Mouse (Mus musculus) heart, embryonic 12.5 days (tissue): ENCODE measurements around the gene Fgl2. TPM values are rescaled to one million over a fixed set of nuclear protein-coding genes. Genes with fewer than 3 reads are reported as not detected.
A peak's percentile ranks its signal among the peaks of the same experiment; 100 is the strongest.

ENCODE experiments used
- ATAC-seq: fragments of 200-750 bp; cut with Nextera tagmentation; 2 replicates; pipeline ENCODE4 v1.8.0; 2017; ENCODE audit warnings: moderate TSS enrichment, moderate library complexity; ENCODE audit not compliant: insufficient number of reproducible peaks, low FRiP score
- H3K27ac ChIP-seq: fragments of 300-500 bp; sonication (generic); 2 replicates; pipeline ENCODE4 v1.5.1; 2016; ENCODE audit warnings: mild to moderate bottlenecking, moderate library complexity; ENCODE audit not compliant: poor library complexity, severe bottlenecking
- H3K27me3 ChIP-seq: fragments of 300-500 bp; sonication (generic); replicated peaks from 2 replicates; pipeline ENCODE4 v1.6.1; 2016; ENCODE audit warnings: mild to moderate bottlenecking, moderate library complexity
- H3K36me3 ChIP-seq: fragments of 300-500 bp; sonication (generic); 2 replicates; pipeline ENCODE4 v1.6.1; 2016; ENCODE audit warnings: mild to moderate bottlenecking, moderate library complexity
- H3K4me1 ChIP-seq: fragments of 300-500 bp; sonication (generic); replicated peaks from 2 replicates; pipeline ENCODE4 v1.6.1; 2016; ENCODE audit warnings: mild to moderate bottlenecking
- H3K4me2 ChIP-seq: fragments of 300-500 bp; sonication (generic); 2 replicates; pipeline ENCODE4 v1.6.1; 2016; ENCODE audit warnings: mild to moderate bottlenecking, moderate library complexity
- H3K4me3 ChIP-seq: fragments of 300-500 bp; sonication (generic); 2 replicates; pipeline ENCODE4 v1.5.1; 2016; ENCODE audit warnings: mild to moderate bottlenecking
- H3K9ac ChIP-seq: fragments of 300-500 bp; sonication (generic); 2 replicates; pipeline ENCODE4 v1.6.1; 2016; ENCODE audit warnings: mild to moderate bottlenecking, moderate library complexity
- H3K9me3 ChIP-seq: fragments of 300-500 bp; sonication (generic); replicated peaks from 2 replicates; pipeline ENCODE4 v1.6.1; 2016; ENCODE audit warnings: mild to moderate bottlenecking, moderate library complexity
- WGBS: fragments of 180-500 bp; shearing (Covaris S2); methylation state at CpG from one replicate; pipeline ENCODE4 v1.1.7; 2016; 5-methylcytosine and 5-hydroxymethylcytosine counted together
- polyA plus RNA-seq: library from polyadenylated mRNA; unstranded; fragments of >200 nt; fragmentation: Nextera tagmentation; extraction: Ambion mirVana; gene quantifications from 2 replicates; pipeline ENCODE4 v1.2.1, GENCODE M21; 2016

Gene Fgl2
- polyA plus RNA-seq, 1 experiment from 2014 or later: 34.2 TPM

DNA sequence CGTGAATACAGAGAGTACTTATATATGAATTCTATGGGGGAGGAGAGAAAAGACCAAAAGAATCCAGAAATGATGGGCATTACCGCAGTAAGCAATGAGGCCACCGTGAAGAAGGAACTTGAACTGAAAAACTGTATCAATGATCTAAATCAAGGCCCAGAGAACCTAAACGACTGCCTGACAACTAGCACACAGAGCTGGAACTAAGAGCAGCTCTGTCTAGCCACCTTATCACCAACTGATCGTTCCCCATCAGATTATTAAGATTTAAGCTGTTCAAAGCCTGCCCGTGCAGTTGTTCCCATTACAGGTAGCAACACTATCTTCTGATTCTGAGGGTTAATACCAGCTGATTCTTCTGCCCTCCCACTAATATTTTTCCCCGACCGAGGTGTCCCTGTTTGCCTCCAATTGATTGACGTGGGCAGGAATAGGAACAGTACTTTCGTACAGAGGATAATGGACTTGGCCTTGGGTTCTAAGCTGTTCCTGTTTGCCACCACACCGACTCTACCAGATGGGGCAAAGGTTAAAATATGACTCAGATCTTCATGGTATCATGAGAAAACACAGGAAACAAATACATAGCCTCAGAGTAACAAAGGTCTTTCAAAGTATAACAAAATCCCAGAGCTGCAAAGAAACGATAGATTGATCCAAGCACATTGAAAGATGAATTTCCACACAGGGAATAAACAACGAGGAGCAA is 12.0 kb downstream of the Fgl2 start:
- WGBS: 64% methylated on average over 13 of the region's 13 CpGs
- H3K36me3 ChIP-seq: no peaks in the 10 kb centered on the region
- no peak overlapping the region for H3K4me2 ChIP-seq
- peaks cover 28% of the 10 kb centered on the region for H3K4me1 ChIP-seq
- H3K9ac ChIP-seq: no peak overlapping the region
- no peaks in the 10 kb centered on the region for H3K27me3 ChIP-seq
- H3K4me3 ChIP-seq: no peak overlapping the region
- H3K27ac ChIP-seq: no peak overlapping the region
- no peaks in the 10 kb centered on the region for H3K9me3 ChIP-seq
- no peak for ATAC-seq

DNA sequence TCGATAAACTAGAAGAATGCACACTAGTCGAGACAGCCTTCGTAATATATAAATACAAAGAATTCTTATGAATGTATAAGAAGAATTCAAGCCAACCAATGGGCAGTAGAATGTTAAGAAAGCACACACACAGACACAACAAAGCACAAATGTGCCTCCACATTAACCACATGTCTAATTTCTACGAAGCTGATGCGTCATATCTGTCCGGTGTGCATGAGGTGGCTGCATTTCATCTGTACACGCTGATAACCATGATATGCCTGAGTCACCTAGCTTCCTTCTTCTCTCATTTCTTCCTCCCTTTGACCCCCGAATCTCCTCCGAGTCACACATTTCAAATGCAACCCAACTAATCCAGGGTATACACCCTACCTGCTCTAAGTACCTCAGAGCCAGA is 12.5 kb downstream of the Fgl2 start:
- ATAC-seq: no peak
- H3K4me2 ChIP-seq: no peak overlapping the region
- H3K27me3 ChIP-seq: no peaks in the 10 kb centered on the region
- H3K9ac ChIP-seq: no peak overlapping the region
- no peak overlapping the region for H3K27ac ChIP-seq
- no peaks in the 10 kb centered on the region for H3K9me3 ChIP-seq
- H3K4me1 ChIP-seq: peaks cover 26% of the 10 kb centered on the region
- H3K4me3 ChIP-seq: no peak overlapping the region
- no peaks in the 10 kb centered on the region for H3K36me3 ChIP-seq
- 80% methylated on average over 9 of the region's 9 CpGs for WGBS

DNA sequence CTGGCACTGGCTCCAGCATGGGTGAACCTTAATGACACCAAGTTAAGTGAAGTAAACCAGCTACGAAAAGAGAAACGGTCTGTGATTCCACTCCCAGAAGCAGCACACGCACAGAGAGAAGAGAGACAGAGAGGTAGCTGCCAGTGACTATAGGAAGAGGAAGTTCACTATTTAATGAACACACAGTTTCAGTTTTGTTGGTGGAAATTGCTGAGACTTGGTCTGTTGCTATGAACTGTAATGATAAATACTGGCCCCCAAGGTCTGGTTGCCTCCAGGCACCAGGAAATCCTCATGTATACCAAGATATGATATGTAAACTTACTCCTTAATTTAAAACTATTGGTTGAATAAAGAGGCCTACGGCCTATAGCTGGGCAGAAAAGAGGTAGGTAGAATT is 14.0 kb downstream of the Fgl2 start:
- no peaks in the 10 kb centered on the region for H3K36me3 ChIP-seq
- WGBS: 70% methylated on average over 4 of the region's 4 CpGs

DNA sequence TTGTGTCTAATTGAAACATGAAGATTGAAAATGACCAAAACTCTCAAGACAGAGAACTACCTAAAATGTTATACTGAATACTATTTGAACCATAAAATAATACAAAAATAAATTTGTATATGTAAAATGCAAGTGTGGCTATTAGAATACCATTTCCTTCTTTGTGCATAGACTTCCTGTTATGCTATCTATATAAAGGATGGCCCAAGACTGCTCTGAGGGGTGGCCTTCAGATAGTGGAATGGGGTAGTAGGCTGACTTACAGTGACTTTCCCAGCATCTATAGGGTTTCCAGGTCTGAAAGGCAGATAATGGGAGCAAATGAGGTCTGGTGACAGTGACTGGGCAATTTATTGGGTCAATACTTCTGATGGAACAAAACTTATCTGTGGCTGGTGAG is 14.9 kb downstream of the Fgl2 start:
- Histone ChIP-seq H3K4me2 (no peak overlapping the region), H3K27ac (no peak overlapping the region), H3K27me3 (no peaks in the 10 kb centered on the region), H3K9me3 (no peaks in the 10 kb centered on the region), H3K4me3 (no peak overlapping the region), H3K4me1 (peaks cover 39% of the 10 kb centered on the region), H3K9ac (no peak overlapping the region), H3K36me3 (no peaks in the 10 kb centered on the region)
- no peak for ATAC-seq

More for the DNA sequence above, 14.0 kb downstream of the Fgl2 start:
- Histone ChIP-seq H3K4me3 (no peak overlapping the region), H3K9ac (no peak overlapping the region), H3K27me3 (no peaks in the 10 kb centered on the region), H3K9me3 (no peaks in the 10 kb centered on the region), H3K4me2 (no peak overlapping the region), H3K27ac (no peak overlapping the region), H3K4me1 (peaks cover 31% of the 10 kb centered on the region)
- no peak for ATAC-seq

DNA sequence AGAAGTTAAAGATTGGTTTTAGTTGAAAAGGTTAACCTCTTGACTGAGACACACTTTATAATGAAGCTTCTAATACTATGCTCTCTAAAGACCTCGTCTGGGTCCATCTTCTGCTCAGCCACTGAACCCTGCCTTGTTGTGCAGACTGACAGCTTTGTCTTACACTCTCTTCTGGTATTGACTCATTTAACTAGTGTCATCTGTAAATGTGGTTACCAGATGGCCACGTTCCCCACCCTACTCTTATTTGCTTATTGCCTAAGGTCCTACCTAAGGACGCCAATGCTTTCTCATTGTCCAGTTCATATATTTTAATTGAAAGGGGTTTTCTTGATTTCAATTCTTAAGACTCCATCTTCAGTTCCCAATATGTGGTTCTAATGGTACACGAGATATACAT is 16.4 kb downstream of the Fgl2 start:
- H3K9ac ChIP-seq: no peak overlapping the region
- H3K4me2 ChIP-seq: no peak overlapping the region
- peaks cover 24% of the 10 kb centered on the region for H3K4me1 ChIP-seq
- H3K27ac ChIP-seq: no peak overlapping the region
- H3K9me3 ChIP-seq: no peaks in the 10 kb centered on the region
- H3K27me3 ChIP-seq: no peaks in the 10 kb centered on the region
- no peak for ATAC-seq
- 79% methylated on average over 4 of the region's 4 CpGs for WGBS
- H3K4me3 ChIP-seq: no peak overlapping the region
- H3K36me3 ChIP-seq: no peaks in the 10 kb centered on the region

DNA sequence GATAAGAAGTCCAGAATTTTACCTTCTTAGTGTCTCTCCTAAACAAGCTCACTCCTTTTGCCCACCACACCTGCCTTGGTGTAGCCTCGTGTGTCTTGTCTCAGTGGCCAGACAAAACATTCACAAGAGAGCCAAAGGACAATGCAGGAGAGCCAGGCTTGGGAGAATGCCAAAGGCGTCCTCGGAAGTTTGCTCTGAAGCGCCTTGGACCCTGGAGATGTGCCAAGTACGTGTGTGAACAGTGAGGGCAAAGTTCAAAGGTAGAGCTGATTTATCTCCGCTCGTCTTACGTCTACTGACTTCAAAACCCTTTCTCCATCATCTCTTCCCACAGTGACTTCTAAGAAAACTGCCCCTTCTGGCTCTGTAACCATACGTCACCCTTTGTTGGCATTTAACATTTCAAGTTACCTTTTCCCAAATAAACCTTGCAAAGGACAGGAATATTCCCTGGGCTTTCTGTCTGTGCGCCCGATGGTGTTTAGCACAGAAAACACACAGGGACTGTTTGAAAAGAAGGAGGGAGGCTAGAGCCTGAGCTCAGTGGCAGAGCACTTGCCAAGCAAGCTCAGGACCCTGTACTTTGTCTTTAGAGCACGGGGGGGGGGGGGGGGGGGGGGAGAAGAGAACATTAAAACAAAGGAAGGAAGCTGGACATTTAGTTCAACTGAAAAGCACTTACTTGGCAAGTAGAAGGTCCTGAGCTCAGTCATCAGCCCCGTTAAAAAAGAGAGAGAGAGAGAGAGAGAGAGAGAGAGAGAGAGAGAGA is 19.4 kb downstream of the Fgl2 start:
- H3K4me3 ChIP-seq: no peak overlapping the region
- H3K9me3 ChIP-seq: no peaks in the 10 kb centered on the region
- 32% methylated on average over 12 of the region's 13 CpGs for WGBS
- H3K4me2 ChIP-seq: no peak overlapping the region
- peaks cover 29% of the 10 kb centered on the region for H3K4me1 ChIP-seq
- H3K27ac ChIP-seq: no peak overlapping the region
- H3K36me3 ChIP-seq: no peaks in the 10 kb centered on the region
- H3K27me3 ChIP-seq: no peaks in the 10 kb centered on the region
- no peak overlapping the region for H3K9ac ChIP-seq
- no peak for ATAC-seq

DNA sequence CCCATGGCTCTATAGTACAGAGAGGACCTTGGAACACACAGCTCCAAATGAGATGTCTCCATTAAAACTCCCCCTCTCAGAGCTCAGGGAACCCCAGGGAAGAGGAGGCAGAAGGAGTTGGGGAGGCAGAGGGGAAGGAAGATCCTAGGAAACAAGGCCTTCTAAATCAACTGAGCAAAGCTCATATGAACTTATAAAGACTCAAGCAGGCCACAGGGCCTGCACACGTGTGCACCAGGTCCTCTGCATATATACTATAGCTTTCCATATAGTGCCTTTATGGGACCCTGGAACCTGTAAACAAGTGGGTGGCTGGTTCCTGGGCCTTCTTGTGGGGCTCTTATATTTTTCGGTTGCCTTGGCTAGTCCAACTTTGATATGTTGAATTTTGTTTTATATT is 22.1 kb downstream of the Fgl2 start:
- Histone ChIP-seq H3K4me1 (peaks cover 29% of the 10 kb centered on the region), H3K9me3 (0 out of 2 replicates have a peak, but pooled peaks cover 2% of the 10 kb centered on the region), H3K4me2 (no peak overlapping the region), H3K36me3 (no peaks in the 10 kb centered on the region), H3K27ac (peak overlapping the region; percentile 24; the same call in 1 of the 2 replicates), H3K27me3 (no peaks in the 10 kb centered on the region), H3K9ac (no peak overlapping the region), H3K4me3 (no peak overlapping the region)
- ATAC-seq: no peak
- 78% methylated on average over 2 of the region's 2 CpGs for WGBS

DNA sequence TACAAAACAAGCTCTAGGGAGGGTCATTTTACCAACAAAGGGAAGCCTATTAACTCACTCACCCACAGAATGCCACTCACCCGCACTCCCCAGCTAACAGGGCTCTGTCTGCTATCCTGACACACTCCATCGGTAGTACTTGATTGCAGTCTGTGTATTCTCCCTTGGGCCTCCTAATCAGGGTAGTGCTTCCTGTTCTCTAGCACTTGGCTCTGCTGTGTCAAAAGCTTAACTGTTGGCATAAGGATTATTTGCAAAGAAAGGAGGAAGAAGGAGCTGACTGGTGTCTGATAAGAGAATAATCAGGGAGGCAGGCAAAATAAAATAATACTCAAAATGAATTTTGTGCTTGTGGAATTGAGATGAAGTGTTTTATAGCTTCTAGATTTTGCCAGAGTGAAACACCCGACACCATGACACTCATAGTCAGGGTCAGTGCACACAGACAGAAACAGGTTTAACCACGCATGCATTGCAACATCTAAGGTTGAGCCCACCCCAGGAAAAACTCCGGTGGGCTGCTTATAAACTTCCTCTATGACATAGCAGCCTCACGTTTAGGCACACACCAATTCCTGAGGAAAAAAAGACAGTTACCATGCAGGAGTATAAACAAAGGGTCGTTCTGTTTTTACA is 22.9 kb downstream of the Fgl2 start:
- Histone ChIP-seq H3K9ac (no peak overlapping the region), H3K36me3 (no peaks in the 10 kb centered on the region), H3K9me3 (0 out of 2 replicates have a peak, but pooled peaks cover 2% of the 10 kb centered on the region), H3K27ac (peak overlapping the region; percentile 24), H3K4me3 (no peak overlapping the region), H3K4me1 (peaks cover 29% of the 10 kb centered on the region), H3K27me3 (no peaks in the 10 kb centered on the region), H3K4me2 (no peak overlapping the region)
- ATAC-seq: peak; percentile 81; the same call in 1 of the 2 replicates
- WGBS: 32% methylated on average over 7 of the region's 7 CpGs

DNA sequence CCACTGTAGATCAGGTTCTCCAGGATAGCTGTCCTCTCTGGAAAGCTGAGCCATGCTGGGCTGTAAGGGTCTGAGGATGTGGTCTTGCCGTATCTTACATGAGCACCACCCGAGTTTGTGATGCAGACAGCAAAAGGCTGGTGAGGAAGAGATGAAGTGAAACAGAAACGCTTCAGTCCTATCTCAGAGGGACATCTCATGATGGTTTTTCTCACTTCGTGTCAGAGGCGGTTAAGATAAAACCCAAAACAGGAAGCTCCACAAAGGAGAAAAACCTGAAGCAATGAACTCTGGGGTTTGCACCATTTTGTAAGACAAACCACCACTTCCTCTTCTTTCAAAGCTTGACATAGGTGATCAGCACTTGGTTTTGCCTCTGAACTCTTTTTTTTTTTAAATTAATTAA is 38.8 kb downstream of the Fgl2 start:
- Histone ChIP-seq H3K9ac (no peak overlapping the region), H3K4me1 (0 out of 2 replicates have a peak, but pooled peaks cover 3% of the 10 kb centered on the region), H3K36me3 (no peaks in the 10 kb centered on the region), H3K27me3 (no peaks in the 10 kb centered on the region), H3K4me2 (no peak overlapping the region), H3K27ac (no peak overlapping the region), H3K9me3 (peaks cover 4% of the 10 kb centered on the region; the same call in 1 of the 2 replicates), H3K4me3 (no peak overlapping the region)
- 44% methylated on average over 5 of the region's 5 CpGs for WGBS
- no peak for ATAC-seq

DNA sequence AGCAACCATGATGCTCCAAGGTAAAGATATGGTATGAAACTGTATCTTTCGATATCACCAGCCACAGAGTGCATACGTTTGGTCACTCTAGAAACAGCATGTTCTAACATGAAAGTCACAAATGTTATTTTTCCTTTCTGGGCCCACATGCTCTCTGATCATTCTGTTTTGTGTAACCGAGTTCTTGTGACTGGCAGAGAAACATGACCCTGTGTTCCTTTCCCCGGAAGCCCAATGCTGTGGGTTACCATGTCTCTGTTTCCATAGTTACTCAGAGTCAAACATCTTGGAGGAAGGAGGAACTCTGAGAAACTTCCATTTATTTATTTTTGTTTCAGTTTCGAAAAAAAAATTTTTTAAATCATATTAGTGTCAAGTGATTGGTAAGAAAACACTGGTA is 39.6 kb downstream of the Fgl2 start:
- Histone ChIP-seq H3K27me3 (no peaks in the 10 kb centered on the region), H3K27ac (no peak overlapping the region), H3K36me3 (no peaks in the 10 kb centered on the region), H3K9me3 (peaks cover 4% of the 10 kb centered on the region; the same call in 1 of the 2 replicates), H3K9ac (no peak overlapping the region), H3K4me3 (no peak overlapping the region), H3K4me1 (0 out of 2 replicates have a peak, but pooled peaks cover 3% of the 10 kb centered on the region), H3K4me2 (no peak overlapping the region)
- ATAC-seq: no peak
- WGBS: 73% methylated on average over 5 of the region's 5 CpGs

DNA sequence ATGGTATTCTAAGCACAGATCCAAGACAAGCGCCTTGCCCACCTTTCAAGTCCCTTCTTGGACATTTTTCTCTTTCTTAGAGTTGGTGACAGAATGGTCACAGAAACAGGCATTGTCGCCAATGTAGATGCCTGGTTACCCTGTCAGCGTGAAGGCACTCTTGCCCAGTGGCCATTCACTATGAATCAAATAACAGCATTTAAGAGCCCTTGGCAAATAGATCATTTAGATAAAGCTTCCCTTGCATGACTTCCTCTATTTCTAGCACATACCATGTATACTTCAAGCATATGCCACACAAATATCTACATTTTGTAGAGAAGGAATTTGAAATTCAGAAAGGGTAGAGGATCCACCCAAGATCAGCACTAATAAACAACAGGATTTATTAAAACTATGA is 40.9 kb downstream of the Fgl2 start:
- 92% methylated on average over 3 of the region's 3 CpGs for WGBS

More for the DNA sequence above, 40.9 kb downstream of the Fgl2 start:
- Histone ChIP-seq H3K9ac (no peak overlapping the region), H3K4me3 (no peak overlapping the region), H3K4me1 (0 out of 2 replicates have a peak, but pooled peaks cover 3% of the 10 kb centered on the region), H3K27me3 (no peaks in the 10 kb centered on the region), H3K27ac (no peak overlapping the region), H3K4me2 (no peak overlapping the region), H3K36me3 (no peaks in the 10 kb centered on the region), H3K9me3 (peaks cover 4% of the 10 kb centered on the region; the same call in 1 of the 2 replicates)
- ATAC-seq: no peak
